Mouse (Mus musculus) NIH3T3 (cell line): ENCODE results near the gene Zfp810.
A peak's percentile ranks its signal among the peaks of the same experiment; 100 is the strongest.

Experiments used
- DNase-seq: peaks from one replicate; pipeline ENCODE4 v3.0.0-alpha.2; 2012; ENCODE audit warnings: low read depth

Gene Zfp810

DNA sequence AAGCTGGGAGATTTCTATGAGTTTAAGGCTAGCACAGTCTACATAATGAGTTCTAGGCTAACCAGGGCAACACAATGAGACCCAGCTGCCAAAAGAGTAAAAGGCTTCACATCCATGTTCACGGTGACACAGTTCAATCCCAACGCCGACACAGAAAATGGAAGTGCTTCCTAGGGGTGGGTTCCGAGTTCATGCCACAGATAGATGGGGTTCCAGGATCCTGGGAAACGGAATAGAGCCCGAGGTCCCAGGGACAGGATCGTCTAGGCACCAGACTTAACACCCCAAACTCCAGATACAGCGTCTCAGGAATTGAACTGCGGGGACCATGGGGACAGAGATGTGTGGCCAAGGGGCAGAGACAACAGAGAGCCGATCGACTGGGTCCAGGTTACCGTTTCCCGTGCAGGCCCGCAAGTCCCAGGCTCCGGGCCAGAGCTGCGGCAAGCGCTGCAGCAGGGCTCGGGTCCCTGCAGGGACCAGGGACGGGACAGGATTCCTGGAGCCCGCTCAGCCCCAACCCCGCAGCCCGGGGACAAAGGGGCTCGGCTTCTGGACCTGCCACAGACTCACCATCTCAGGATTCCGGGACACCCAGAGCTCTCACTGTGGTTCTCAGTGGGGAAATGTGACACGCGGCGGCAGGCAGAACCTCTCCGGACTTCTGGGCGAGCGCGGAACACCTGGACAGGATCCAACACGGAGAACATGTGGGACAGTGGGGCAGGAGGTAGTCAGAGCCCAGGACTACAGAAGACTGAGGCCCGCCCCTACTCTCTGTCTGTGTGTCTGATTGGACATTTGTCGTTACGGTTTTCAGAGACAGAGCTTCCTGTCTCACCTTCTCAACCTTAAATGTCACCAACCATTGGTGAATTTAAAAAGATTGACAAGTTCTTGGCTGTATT, 48.0 kb downstream of the Zfp810 start, which contains the start of gene Zfp599:
Zfp599 (minus strand) TSS at position 712 of the 908 bp plus-strand sequence.
- peak; percentile 75 for DNase-seq

DNA sequence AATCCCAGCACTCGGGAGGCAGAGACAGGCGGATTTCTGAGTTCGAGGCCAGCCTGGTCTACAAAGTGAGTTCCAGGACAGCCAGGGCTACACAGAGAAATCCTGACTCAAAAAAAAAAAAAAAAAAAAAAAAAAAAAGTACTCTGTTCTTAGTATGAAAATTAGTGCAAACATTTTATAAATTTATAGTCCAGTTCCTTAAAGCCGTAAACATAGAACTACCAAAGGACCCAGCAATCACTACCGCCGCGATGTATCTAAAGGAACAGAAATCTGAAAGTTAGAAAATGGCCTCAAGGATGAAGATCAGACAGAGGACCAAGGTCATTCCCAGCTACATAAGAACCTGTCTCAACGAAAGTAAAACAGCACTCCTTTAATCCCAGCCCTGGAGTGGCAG, 48.7 kb downstream of the Zfp810 start:
- DNase-seq: no peak

DNA sequence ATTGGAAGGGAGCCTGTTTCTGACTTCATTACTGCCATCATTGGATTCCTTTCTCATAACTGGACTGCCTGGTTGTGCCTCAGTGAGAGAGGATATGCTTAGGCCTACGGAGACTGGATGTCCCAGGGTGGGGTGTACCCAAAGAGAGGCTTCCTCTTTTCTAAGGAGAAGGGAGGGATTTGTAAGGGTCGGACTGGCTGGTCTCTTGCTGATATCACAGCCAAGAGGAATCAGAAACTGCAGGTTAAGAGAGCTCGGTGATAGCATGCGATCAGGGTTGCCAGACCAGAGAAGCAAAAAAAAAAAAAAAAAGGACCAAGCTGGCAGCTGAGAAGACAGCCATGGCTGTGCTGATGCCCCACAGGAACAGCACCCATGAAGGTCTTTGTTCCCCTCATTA, 50.9 kb downstream of the Zfp810 start:
- DNase-seq: no peak

DNA sequence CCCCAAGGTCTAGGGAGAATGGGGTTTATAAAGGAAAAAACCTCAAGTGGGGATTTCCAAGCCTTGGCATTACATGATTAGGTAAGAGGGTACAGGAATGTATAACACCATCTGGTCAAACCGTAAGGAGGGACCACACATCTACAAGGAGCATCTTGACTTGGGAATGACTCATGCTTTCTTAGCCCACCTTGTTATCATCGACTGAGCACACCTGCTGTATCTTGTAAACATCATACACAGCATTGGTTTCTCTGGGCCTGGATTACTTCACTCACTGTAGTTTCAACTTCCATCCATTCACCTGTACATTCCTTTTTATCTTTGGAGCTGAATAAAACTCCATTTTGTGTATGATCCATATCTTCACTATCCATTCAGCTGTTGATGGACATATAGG, 63.2 kb downstream of the Zfp810 start:
- no peak for DNase-seq

DNA sequence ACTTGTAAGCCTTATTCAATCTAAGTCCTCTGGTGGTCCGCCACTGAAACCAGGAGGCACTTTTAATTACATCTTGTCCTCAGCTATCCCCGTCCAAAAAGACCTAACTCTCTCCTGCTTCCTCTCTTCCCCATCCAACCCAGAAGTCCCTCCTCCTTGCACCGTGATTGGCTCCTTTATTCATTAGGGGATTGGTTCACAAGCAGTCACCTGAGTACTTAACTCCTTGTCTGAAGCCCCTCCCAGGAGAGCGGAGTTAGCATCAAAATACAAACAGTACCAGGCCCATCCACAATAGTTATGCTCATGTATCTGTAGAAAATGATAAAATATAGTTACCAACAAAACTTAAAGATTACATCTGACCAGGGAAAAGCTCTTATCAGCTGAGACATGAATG, 67.4 kb downstream of the Zfp810 start:
- DNase-seq: no peak

DNA sequence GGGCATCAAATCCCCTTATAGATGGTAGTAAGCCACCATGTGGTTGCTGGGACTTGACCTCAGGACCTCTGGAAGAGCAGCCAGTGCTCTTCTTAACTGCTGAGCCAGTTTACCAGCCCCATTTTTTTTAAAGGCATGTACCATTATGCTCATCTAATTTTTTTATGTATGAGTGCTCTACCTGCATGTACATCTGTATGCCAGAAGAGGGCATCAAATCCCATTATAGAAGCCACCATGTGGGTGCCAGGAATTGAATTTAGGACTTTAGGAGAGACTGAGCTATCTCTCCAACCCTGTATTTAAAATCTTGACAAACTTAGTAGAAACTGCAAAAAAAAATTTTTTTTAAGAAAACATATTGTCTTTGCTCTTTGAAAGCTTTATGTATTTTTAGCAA, 76.9 kb downstream of the Zfp810 start:
- DNase-seq: no peak

DNA sequence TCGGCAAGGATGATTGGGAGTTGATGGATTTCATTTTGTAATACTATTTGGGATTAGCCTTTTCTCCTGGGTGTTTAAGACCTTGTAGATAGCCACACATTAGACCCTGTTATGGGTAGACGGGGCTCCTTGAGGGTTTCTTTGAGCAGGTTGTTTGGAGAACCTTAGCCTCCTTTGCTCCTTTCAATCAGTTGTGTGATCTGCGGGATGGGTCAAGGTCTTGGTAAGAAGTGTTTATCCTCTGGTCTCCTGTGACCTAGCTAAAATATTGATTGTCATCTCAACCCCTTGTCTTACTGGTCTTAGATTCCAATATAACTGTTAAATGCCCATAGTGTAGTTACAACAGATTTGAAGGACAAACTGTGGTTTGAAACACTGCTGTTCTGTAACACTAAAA, 77.4 kb downstream of the Zfp810 start:
- DNase-seq: no peak

DNA sequence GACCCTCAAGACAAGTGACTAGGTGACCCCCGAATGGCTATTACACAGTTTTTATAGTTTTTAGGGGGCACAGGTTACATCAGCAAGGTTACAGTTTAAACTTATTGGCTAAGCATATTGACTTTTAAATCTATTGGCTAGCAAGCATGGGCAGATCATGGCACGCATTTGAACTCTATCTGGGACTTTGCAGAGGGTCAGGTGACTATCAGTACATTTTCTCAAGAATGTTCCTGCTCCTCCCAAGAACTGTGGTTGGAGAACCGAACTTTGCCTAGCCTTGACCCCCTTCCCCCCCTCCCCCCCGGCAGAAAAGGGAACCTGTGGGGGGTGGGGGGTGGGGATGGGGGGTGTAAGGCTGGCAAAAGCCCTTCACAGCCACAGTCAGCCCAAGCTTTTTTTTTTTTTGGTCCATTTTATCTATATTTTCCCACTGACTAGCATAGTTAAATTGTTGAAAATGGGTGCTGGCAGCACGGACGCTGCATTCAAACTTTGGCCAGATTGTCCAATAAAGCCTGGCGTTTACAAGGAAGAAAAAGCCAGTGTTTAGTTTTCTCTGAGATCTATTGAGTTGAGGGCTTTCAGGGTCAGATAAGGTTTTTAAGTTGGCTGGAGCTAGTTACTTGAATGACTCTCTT, 77.9 kb downstream of the Zfp810 start:
- no peak for DNase-seq

DNA sequence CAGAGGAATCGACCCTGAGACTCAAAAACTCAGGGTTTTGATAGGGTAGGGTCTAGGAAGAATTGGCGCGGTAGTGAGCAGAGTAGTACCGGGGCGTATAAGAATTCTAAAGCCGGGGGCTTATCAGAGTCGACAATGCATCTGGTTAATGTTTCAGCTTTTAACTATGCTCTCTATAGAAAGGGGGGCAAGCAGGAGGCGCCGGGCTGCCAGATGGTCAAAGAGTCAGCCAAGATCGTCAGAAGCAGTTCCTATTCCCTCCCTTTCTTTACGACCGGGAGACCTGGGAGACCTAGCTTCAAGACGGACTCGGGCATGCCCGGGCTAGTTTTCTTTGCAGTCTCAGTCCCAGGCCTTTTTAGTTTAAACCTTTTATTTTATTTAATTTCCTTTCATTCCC, 80.6 kb downstream of the Zfp810 start:
- peak; percentile 7 for DNase-seq
